Mouse (Mus musculus) hindbrain, postnatal 0 days (tissue): ENCODE measurements at regions not wholly inside any gene's neighbourhood (a gene's known extent, or its start where the extent isn't known, plus 50 kb on each side); places are given as distances from the start of the nearest gene placed in this dataset.

Experiments used
- ATAC-seq: fragments of 200-750 bp; cut with Nextera tagmentation; 2 replicates; pipeline ENCODE4 v1.8.0; 2017; ENCODE audit warnings: mild to moderate bottlenecking, moderate TSS enrichment, moderate library complexity
- DNase-seq: peaks from one replicate; pipeline ENCODE4 v3.0.0-alpha.2; 2015; ENCODE audit warnings: low spot score
- H3K27ac ChIP-seq: fragments of 300-500 bp; sonication (generic); 2 replicates; pipeline ENCODE4 v1.5.1; 2014; ENCODE audit warnings: mild to moderate bottlenecking
- H3K27me3 ChIP-seq: fragments of 300-500 bp; sonication (generic); 2 replicates; pipeline ENCODE4 v1.6.1; 2014; ENCODE audit warnings: low read length, mixed read lengths; ENCODE audit not compliant: insufficient read depth
- H3K36me3 ChIP-seq: fragments of 300-500 bp; sonication (generic); 2 replicates; pipeline ENCODE4 v1.6.1; 2014; ENCODE audit warnings: low read length, mixed read lengths; ENCODE audit not compliant: insufficient read depth
- H3K4me1 ChIP-seq: fragments of 300-500 bp; sonication (generic); 2 replicates; pipeline ENCODE4 v1.6.1; 2014; ENCODE audit warnings: antibody characterized with exemption, low read length, mixed read lengths; ENCODE audit not compliant: insufficient read depth
- H3K4me2 ChIP-seq: fragments of 300-500 bp; sonication (generic); 2 replicates; pipeline ENCODE4 v1.6.1; 2014; ENCODE audit warnings: low read depth, mild to moderate bottlenecking, low read length, moderate library complexity, mixed read lengths
- H3K4me3 ChIP-seq: fragments of 300-500 bp; sonication (generic); 2 replicates; pipeline ENCODE4 v1.5.1; 2014; ENCODE audit warnings: low read length
- H3K9ac ChIP-seq: fragments of 300-500 bp; sonication (generic); replicated peaks from 2 replicates; pipeline ENCODE4 v1.6.1; 2014; ENCODE audit warnings: mild to moderate bottlenecking, low read length, moderate library complexity, mixed read lengths
- H3K9me3 ChIP-seq: fragments of 300-500 bp; sonication (generic); 2 replicates; pipeline ENCODE4 v1.6.1; 2016; ENCODE audit warnings: low read length, mixed read lengths
- CTCF ChIP-seq: IDR thresholded peaks from 2 replicates; pipeline ENCODE4 v1.5.1; 2016; ENCODE audit warnings: antibody characterized with exemption, control low read depth, low read depth
- WGBS: fragments of 180-500 bp; shearing (Covaris S2); extraction: QIAGEN DNeasy Blood & Tissue Kit; methylation state at CpG from one replicate; pipeline ENCODE4 v1.1.7; 2014; 5-methylcytosine and 5-hydroxymethylcytosine counted together

DNA sequence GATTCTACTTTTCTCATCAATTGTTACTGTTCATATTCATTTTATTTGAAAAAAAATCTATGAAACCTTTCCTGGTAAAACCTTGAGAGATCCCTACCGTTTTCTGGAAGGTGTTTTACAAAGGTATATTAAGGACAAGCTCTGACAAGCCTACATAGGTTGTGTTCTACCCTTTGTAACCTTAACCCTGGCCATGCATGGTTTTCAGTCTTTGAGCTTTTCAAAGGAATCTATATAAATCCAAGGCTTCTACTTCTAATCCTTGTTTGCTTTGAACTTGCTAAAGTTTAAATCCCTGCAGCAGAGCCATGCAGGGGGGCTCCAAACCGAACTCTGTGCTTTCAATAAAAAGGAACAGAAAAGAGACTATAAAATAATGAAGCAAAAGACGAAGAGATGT, 564.5 kb downstream of the Slitrk6 start:
- Histone ChIP-seq H3K36me3 (no peaks in the 10 kb centered on the region), H3K27ac (no peak overlapping the region), H3K27me3 (no peaks in the 10 kb centered on the region), H3K4me1 (no peaks in the 10 kb centered on the region), H3K4me2 (no peak overlapping the region), H3K4me3 (no peak overlapping the region), H3K9me3 (no peaks in the 10 kb centered on the region), H3K9ac (no peak overlapping the region)
- no peak for TF ChIP-seq CTCF
- ATAC-seq = no peak
- 72% methylated on average over 3 of the region's 3 CpGs for WGBS
- DNase-seq = no peak

DNA sequence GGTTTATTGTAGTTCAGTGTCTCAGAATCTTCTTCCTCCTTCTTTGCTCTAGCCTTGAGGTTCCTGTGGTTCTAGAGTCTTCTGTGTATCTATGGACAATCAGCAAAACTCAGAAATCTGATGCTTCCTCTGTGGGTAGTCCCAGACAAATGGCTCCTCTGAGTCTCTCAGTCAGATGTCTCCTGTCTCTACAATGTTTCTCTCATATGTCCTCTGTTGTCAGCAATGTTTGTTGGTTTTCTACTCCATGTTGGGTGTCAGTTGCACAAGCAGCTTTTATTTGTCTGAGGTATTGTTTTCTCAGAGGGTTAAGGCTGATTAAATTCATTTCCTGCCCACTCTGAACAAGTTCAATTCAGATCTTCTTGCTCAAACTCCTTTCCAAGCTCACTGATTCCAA, 575.8 kb downstream of the Slitrk6 start:
- no peak overlapping the region for H3K4me2 ChIP-seq
- no peak for TF ChIP-seq CTCF
- no peak overlapping the region for H3K9ac ChIP-seq
- no peaks in the 10 kb centered on the region for H3K9me3 ChIP-seq
- no peak for DNase-seq
- H3K27me3 ChIP-seq = no peaks in the 10 kb centered on the region
- no peak overlapping the region for H3K4me3 ChIP-seq
- no peak overlapping the region for H3K27ac ChIP-seq
- ATAC-seq = no peak
- H3K4me1 ChIP-seq = no peaks in the 10 kb centered on the region
- no peaks in the 10 kb centered on the region for H3K36me3 ChIP-seq

DNA sequence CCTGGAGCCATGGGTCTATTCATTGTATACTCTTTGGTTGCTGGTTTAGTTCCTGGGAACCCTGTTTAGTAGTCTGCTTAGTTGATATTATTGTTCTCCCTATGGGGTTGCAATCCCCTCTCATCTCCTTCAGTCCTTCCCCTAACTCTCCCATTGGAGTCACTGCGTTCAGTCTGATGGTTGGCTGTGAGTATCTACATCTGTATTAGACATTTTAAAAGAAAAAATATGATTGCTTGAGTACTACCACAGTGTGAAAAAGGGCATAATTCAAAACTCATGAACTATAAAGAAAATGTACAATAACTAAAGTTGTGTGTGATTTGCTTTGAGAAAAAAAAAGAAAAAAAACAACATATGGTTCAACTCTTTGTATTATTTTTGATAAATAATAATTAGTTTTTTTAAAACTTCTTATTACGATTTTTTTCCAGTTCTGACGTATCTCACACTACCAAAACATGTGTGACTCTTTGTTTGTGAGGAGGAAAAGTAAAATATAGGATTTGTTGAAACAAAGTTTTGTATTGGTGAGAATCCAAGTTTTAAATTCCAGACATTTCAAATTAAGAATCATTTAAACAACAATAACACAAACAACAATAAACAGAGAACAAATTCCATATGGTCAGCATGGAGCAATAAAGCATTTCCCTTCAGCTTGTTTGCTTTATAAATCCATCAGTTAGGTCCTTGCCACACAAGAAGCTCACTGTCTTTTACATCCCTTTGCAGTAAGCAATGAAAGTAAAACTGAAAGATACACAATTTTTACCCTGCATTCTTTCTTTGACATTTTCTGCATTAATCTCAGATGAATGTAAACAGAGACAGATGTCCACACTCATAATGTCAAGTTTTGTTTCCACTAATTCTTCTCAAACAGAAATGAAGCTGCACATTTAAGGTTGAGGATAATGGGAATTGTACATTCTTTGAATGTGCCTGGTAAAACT, 583.5 kb downstream of the Slitrk6 start:
- DNase-seq (no peak), ATAC-seq (no peak)
- H3K27me3 ChIP-seq = no peaks in the 10 kb centered on the region
- TF ChIP-seq CTCF = no peak
- H3K36me3 ChIP-seq = no peaks in the 10 kb centered on the region
- no peak overlapping the region for H3K27ac ChIP-seq
- H3K4me3 ChIP-seq = no peak overlapping the region
- no peak overlapping the region for H3K9ac ChIP-seq
- H3K9me3 ChIP-seq = no peaks in the 10 kb centered on the region
- 85% methylated on average over 3 of the region's 3 CpGs for WGBS
- H3K4me1 ChIP-seq = no peaks in the 10 kb centered on the region
- H3K4me2 ChIP-seq = no peak overlapping the region

DNA sequence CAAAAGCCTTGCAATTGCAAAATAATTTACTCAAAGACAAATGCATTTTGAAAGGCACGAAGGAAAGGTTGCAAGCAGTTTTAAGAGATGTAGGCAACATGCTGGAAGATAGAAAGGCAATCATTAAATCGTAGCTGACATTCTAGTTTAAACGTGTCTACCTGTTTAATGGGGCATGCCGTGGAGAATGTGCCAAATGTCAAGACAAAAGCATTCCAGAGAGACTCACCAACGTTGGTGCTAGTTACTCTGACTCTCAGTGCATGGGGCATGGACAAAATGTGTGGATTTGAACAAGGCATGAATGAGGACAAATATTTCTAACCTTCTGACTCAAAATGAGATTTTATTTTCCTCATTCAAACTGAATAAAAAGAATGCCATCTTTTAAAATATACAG, 586.3 kb downstream of the Slitrk6 start:
- TF ChIP-seq CTCF = no peak
- H3K9me3 ChIP-seq = no peaks in the 10 kb centered on the region
- H3K27ac ChIP-seq = no peak overlapping the region
- no peaks in the 10 kb centered on the region for H3K36me3 ChIP-seq
- H3K9ac ChIP-seq = no peak overlapping the region
- H3K4me2 ChIP-seq = no peak overlapping the region
- H3K4me1 ChIP-seq = no peaks in the 10 kb centered on the region
- WGBS = 20% methylated on average over 5 of the region's 5 CpGs
- H3K4me3 ChIP-seq = no peak overlapping the region
- DNase-seq (no peak), ATAC-seq (no peak)
- no peaks in the 10 kb centered on the region for H3K27me3 ChIP-seq

DNA sequence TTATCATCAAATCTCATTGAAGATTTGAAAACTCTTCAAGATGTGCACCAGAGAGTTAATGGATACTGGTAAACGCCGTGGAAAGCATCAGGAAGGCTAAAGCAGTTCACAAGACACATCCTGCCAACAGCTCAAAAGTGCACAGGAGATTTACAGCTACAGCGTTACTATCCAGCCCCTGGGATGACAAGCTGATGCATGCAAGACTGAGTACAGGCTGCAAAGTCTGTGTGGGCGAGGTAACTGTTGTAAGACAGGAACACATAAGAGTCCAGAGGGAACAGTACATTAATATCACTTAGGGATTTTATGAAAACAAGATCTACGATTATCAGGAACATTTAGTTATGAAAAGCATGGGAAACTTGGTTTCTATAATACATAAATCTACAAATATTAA, 626.7 kb downstream of the Slitrk6 start:
- H3K4me2 ChIP-seq = no peak overlapping the region
- no peak overlapping the region for H3K27ac ChIP-seq
- H3K9ac ChIP-seq = no peak overlapping the region
- no peaks in the 10 kb centered on the region for H3K4me1 ChIP-seq
- no peaks in the 10 kb centered on the region for H3K9me3 ChIP-seq
- no peaks in the 10 kb centered on the region for H3K36me3 ChIP-seq
- TF ChIP-seq CTCF = no peak
- no peaks in the 10 kb centered on the region for H3K27me3 ChIP-seq
- ATAC-seq = no peak
- H3K4me3 ChIP-seq = no peak overlapping the region
- whole genome bisulfite sequencing = 78% methylated on average over 5 of the region's 5 CpGs
- DNase-seq = no peak

DNA sequence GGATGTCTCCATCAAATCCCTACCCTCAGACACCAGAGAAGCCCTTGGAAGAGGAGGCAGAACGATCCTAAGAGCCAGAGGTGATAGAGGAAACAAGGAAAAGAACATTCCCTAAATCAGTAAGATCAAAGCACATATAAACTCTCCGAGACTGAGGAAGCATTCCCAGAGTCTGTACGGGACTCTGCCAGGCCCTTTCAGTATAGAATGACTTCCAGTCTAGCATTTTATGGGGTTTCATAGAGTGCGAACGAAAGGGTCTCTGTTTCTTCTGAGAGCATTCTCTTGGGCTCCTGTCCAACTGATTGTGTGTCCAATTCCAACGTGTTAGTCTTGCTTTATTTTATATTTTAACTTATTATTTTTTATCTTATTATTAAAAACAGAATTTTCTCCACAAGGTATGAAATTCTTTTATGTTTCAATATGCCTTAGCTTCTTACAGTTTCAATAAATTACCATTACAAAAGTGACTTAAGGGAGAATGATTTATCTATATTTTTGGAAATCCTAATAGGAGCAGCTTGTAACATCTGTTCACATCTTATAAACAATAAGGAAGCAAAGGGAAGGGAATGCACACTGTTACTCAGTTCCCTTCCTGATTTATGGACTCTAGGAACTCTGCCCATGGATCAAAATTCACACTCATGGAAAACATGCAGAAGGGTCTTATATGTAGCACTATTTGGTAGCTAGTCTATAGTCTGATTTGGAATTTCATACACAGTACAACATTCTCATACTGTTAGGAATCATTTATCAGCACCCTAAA, 628.8 kb downstream of the Slitrk6 start:
- WGBS = 73% methylated on average over 6 of the region's 6 CpGs
- DNase-seq (no peak), ATAC-seq (no peak)
- Histone ChIP-seq H3K4me3 (no peak overlapping the region), H3K4me2 (no peak overlapping the region), H3K9ac (no peak overlapping the region), H3K9me3 (no peaks in the 10 kb centered on the region), H3K4me1 (no peaks in the 10 kb centered on the region), H3K27me3 (no peaks in the 10 kb centered on the region), H3K36me3 (no peaks in the 10 kb centered on the region), H3K27ac (no peak overlapping the region)
- TF ChIP-seq CTCF = no peak

DNA sequence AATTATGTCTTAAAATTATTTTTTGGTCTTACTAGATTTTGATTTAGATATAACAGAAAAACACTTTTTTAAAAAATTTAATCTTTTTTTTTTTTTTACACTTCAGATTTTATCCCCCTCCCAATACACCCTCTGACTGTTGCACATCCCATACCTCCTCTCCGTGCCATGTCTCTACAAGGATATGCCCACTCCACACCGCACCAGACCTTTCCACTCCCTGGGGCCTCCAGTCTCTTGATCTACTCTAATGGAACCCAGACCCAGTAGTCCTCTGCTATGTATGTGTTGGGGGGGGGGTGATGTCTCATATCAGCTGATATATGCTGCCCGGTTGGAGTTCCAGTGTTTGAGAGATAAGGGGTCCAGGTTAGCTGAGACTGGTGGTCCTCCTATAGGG, 632.2 kb downstream of the Slitrk6 start:
- DNase-seq = no peak
- ATAC-seq = no peak
- Histone ChIP-seq H3K4me3 (no peak overlapping the region), H3K36me3 (no peaks in the 10 kb centered on the region), H3K4me1 (no peaks in the 10 kb centered on the region), H3K9me3 (no peaks in the 10 kb centered on the region), H3K27ac (no peak overlapping the region), H3K27me3 (no peaks in the 10 kb centered on the region), H3K9ac (no peak overlapping the region), H3K4me2 (no peak overlapping the region)
- WGBS = 96% methylated on average over 3 of the region's 3 CpGs
- no peak for TF ChIP-seq CTCF
